Mouse (Mus musculus) adrenal gland, postnatal 36 days (tissue): ENCODE results near the gene Lcn10. TPM values are rescaled to one million over a fixed set of nuclear protein-coding genes. Genes with fewer than 3 reads are reported as not detected.
A peak's percentile ranks its signal among the peaks of the same experiment; 100 is the strongest.
"Not testable (repeated sequence)": the region's sequence is repeated elsewhere in the genome, so short reads cannot be mapped to it uniquely, and the experiment has no call there.

ENCODE experiments used
- DNase-seq, 2 experiments: peaks; one replicate each; pipeline ENCODE4 v3.0.0; 2021; ENCODE audit warnings: mixed read lengths in 1 of 2
- total RNA-seq, 2 experiments: library from RNA; stranded (reverse); gene quantifications; 2 replicates each; pipeline ENCODE4 v1.2.3; 2021

Lcn10 gene
- total RNA-seq, 2 experiments from 2014 or later = not detected

- peak; percentile 87 to 88 for DNase-seq
Observed at GRCm38 (mm10) chr2:25706643-25707481, 24.3 kb downstream of the Lcn10 start, which contains the start of gene Bmyc. Bmyc (plus strand) TSS chr2:25706739.

- DNase-seq = peak; percentile 44 to 47
Observed at GRCm38 (mm10) chr2:25708121-25708520, 25.6 kb downstream of the Lcn10 start.

GRCm38 (mm10) chr2:25709056-25709455 is 26.5 kb downstream of the Lcn10 start:
- not testable (repeated sequence) for DNase-seq

GRCm38 (mm10) chr2:25709791-25710190 is 27.3 kb downstream of the Lcn10 start:
- not testable (repeated sequence) for DNase-seq

GRCm38 (mm10) chr2:25711641-25712040 is 29.1 kb downstream of the Lcn10 start:
- DNase-seq = not testable (repeated sequence)

- no peak for DNase-seq
Observed at GRCm38 (mm10) chr2:25717222-25717621, 34.7 kb downstream of the Lcn10 start.

- no peak for DNase-seq
Observed at GRCm38 (mm10) chr2:25733199-25733930, 50.8 kb downstream of the Lcn10 start.

Other genes with a start within 250 kb of the Lcn10 start
- gene Clic3, start 225.9 kb upstream of the Lcn10 start, total RNA-seq = not detected
- gene Paxx, start 221.6 kb upstream of the Lcn10 start, total RNA-seq = 10 to 100 TPM; 32.3 to 34.2 TPM
- 1 to 10 TPM; 1.1 to 2.0 TPM for gene Ptgds, start 212.7 kb upstream of the Lcn10 start, total RNA-seq
- gene Lcn12, start 188.8 kb upstream of the Lcn10 start, total RNA-seq = not detected
- gene Fbxw5, start 182.0 kb upstream of the Lcn10 start, total RNA-seq = 10 to 100 TPM; 87.0 to 89.8 TPM
- 1 to 10 TPM; 1.7 TPM for gene C8g, start 181.0 kb upstream of the Lcn10 start, total RNA-seq
- gene Traf2, start 135.8 kb upstream of the Lcn10 start, total RNA-seq = 10 to 100 TPM; 22.3 to 26.2 TPM
- gene Edf1, start 124.9 kb upstream of the Lcn10 start, total RNA-seq = 100 to 1,000 TPM; 276 to 288 TPM
- gene Mamdc4, start 107.9 kb upstream of the Lcn10 start, total RNA-seq = 1 to 10 TPM; 1.5 to 3.1 TPM
- gene Phpt1, start 107.5 kb upstream of the Lcn10 start, total RNA-seq = 10 to 100 TPM; 54.3 to 64.6 TPM
- gene Ajm1, start 101.0 kb upstream of the Lcn10 start, total RNA-seq = 1 to 10 TPM in 1 of 2 experiments, under 1 TPM in 1; 0.73 to 1.3 TPM
- gene Rabl6, start 74.2 kb upstream of the Lcn10 start, total RNA-seq = 10 to 100 TPM; 85.4 to 97.5 TPM
- gene Ccdc183, start 65.0 kb upstream of the Lcn10 start, total RNA-seq = not detected
- 10 to 100 TPM; 22.1 to 38.9 TPM for gene Tmem141, start 60.7 kb upstream of the Lcn10 start, total RNA-seq
- 10 to 100 TPM in 1 of 2 experiments, 1 to 10 TPM in 1; 4.5 to 14.3 TPM for gene Fcna, start 54.7 kb upstream of the Lcn10 start, total RNA-seq
- gene Lcn8, start 29.6 kb upstream of the Lcn10 start, total RNA-seq = not detected
- gene Lcn5, start 24.8 kb upstream of the Lcn10 start, total RNA-seq = not detected
- gene Lcn6, start 5.9 kb upstream of the Lcn10 start, total RNA-seq = not detected
- gene Obp2a, start 17.3 kb downstream of the Lcn10 start, total RNA-seq = under 1 TPM in 1 of 2 experiments, not detected in 1; 0.53 TPM
- 10 to 100 TPM; 43.5 to 45.0 TPM for gene Bmyc, start 24.0 kb downstream of the Lcn10 start, total RNA-seq
- not detected for gene Obp2b, start 54.3 kb downstream of the Lcn10 start, total RNA-seq
- not detected for gene Lcn3, start 82.8 kb downstream of the Lcn10 start, total RNA-seq
- not detected for gene Lcn11, start 94.3 kb downstream of the Lcn10 start, total RNA-seq
- not detected for gene Gm13539, start 99.5 kb downstream of the Lcn10 start, total RNA-seq
- gene Glt6d1, start 133.1 kb downstream of the Lcn10 start, total RNA-seq = not detected
- gene Lcn9, start 140.4 kb downstream of the Lcn10 start, total RNA-seq = not detected
- not detected for gene Sohlh1, start 164.5 kb downstream of the Lcn10 start, total RNA-seq
- gene Kcnt1, start 181.0 kb downstream of the Lcn10 start, total RNA-seq = 1 to 10 TPM; 2.3 to 2.6 TPM